Mouse (Mus musculus): ENCODE data around the gene Fads6. TPM values are rescaled to one million over a fixed set of nuclear protein-coding genes. Genes with fewer than 3 reads are reported as not detected.

Gene Fads6
- 1 to 10 TPM; 1.2 TPM for total RNA-seq (2021)

DNA sequence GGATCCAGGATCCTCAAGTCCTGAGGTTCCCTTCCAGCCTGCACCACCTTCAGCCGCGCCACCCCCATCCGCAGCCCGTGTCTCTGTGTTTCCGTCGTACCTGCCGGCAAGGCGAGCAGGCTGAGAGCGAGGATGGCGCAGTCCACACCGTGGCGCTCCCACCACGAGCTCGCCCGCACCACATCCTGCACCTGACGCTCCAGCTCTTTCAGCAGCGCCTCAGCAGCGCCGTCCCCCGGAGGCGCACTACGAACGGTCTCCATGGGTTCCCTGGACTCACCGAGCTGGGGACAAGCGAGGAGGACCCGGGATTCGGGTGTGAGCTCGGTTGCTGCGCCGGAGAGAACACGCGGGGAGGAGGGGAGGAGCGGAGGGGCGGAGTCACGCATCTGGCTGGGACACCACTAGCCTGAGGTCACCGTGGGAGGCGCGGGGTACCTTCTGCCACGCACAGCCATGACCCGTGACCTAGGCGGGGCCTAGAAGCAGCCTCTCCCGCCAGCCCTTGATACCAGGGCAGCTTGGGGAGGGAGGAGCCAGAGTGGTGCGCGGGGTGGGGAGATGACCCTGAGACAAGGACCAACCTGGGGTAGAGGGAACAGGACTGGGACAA, at the start of gene Fads6:
Gene Fads6 (minus strand): TSS at position 450 of the 613 bp plus-strand sequence.
- peak; percentile 41 to 52 for DNase-seq

DNA sequence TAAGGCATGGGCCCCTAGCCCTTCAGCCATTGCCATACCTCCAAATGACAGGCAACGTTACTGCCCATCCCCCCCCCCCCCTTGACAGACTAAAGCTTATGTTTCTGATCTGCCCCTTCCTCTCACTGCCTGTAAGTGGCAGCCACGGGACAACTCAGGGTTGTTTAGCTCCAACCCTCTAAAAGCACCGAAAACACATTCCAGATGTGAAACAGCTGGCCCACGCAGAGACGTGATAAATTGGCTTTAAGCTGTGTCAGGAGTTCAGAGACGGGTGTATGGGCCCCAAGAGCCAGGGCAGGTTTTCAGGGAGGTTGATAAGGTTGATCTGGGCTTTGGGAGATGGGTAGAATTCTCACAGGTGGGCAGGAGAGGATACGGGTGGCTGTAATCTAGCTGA, 48.1 kb upstream of the Fads6 start:
- no peak for DNase-seq
- intact Hi-C loops (cut with DNase I), result no loop called here

More for the DNA sequence above, at the start of gene Fads6:
- intact Hi-C loops (cut with DNase I), result no loop called here

DNA sequence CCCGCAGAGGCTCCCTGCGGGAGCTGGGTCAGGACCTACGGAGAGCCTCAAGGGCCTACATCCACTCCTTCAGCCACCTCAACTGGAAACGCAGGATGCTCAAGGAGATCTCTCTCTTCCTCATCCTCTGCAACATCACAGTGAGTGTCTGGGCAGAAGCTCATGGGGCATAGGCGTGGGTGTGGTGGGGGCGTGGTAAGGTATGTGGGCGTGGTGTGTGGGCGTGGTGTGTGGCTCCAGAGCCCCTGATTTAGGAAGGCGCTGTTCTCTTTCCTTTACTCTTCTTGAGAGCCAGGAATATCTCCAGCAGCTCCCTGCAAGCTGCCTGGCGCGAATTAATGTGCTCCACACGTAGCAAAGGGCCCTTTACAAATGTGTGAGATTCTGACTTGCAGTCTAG, 47.5 kb upstream of the Fads6 start:
- no peak for DNase-seq
- intact Hi-C loops (cut with DNase I), result no loop called here

DNA sequence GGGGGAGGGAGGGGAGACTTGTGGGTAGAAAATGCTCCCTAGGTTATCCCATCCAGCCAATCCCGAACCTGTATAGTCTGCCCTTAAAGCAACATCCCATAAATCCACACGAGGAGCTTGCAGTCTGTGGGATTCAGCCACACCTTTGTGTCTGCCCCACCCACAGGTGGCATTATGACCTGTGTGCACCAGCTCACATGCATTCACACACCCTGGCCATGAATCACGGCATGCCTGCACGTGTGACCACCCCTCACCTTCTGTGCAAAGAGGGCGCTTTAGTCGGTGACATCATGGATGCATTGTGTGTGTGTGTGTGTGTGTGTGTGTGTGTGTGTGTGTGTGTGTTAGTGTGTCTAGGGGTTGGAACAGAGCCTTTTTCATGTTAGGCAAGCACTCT, 44.4 kb upstream of the Fads6 start:
- intact Hi-C loops (cut with DNase I), result no loop called here
- no peak for DNase-seq

DNA sequence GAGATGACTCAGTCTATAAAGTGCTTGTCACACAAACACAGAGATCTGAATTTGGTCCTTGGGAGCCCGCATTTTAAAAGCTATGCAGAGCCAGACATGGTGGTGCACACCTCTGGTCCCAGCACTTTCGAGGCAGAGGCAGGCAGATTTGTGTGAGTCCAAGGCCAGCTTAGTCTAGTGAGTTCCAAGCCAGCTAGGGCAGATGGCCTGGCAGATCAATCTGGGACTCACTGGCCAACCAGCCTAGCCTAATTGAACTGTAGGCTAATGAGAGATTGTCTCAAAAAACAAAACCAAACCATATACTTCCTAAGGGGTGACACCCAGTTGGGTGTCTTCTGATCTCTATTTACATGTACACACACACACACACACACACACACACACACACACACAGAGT, 43.8 kb upstream of the Fads6 start:
- intact Hi-C loops (cut with DNase I), result no loop called here
- DNase-seq, result no peak

DNA sequence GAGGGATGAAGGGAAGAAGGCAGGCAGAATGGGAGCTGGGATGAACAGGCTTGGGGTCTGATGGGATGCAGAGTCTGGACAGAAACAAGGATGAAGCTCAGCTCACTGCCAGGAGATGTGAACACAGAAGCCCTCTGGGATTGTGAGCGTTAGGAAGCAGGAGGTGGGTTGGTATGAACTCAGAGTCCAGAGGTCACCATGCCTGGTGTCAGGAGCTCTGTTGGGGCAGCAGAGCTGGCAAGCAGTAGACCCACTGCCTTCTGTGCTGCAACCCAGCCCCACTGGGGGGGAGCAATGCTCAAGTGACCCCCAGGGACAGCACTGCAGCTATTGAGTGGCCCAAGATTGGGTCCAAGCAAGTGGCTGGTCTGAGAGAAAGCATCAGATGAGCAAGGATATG, 40.4 kb upstream of the Fads6 start:
- intact Hi-C loops (cut with DNase I), result no loop called here

DNA sequence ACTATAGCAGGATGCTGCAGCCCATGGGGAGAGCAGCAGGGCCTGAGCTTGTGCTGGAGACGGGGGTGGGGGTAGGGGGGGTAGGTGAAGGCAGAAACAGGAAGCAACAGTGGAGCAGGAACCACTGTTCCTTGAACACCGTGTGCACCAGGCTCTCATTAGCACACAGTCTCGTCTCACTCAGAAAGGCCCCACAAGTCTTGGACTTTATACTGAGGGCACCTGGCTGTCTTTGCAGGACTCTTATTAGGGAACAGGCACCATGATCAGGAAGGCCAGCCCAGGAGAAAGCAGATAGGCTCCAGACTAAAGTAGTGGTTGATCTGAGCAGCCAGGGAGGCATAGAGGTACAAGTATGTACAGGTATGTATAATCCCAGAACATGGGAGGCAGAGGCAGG, 39.9 kb upstream of the Fads6 start:
- intact Hi-C loops (cut with DNase I), result no loop called here
- no peak for DNase-seq

More for the DNA sequence above, 40.4 kb upstream of the Fads6 start:
- DNase-seq, result no peak

DNA sequence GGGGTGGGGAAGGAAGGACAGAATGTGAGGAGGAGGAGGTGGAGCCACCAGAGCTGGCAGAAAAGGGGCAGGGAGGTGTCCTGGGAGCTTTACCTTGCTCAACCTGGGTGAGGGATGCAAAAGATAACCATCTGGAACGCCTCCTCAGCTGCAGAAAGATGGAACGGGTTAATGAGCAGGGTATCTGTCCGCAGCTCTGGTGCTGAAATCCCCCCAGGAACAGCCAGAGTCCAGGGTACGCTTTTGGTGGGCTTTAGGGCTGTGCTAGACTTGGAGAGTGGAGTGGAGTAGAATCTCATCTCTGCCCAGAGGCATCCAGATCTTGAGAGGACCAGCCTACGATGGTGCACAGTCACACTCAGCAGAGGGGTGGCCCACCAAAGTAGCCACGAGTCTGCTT, 38.7 kb upstream of the Fads6 start:
- intact Hi-C loops (cut with DNase I), result no loop called here

DNA sequence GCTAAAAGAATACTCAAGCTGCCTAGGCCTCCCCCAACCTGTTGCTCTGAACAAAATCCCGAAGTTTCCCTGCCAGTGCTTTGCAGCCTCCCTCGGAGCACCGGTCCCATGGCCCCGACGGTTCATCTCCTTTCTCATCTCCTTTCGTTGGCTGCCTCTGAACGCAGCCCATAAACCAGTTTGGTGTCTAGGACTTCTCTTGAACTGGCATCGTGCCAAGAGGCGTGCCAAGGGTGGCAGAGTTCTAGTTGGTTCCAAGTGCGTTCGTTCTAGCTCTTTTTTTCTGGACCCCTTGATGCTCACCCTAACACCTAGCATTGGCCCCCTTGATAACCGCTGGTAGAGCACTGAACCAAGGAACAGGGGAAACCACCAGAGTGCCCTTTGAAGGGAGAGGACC, 37.8 kb upstream of the Fads6 start:
- DNase-seq, result no peak
- intact Hi-C loops (cut with DNase I), result no loop called here

More for the DNA sequence above, 38.7 kb upstream of the Fads6 start:
- DNase-seq, result no peak

DNA sequence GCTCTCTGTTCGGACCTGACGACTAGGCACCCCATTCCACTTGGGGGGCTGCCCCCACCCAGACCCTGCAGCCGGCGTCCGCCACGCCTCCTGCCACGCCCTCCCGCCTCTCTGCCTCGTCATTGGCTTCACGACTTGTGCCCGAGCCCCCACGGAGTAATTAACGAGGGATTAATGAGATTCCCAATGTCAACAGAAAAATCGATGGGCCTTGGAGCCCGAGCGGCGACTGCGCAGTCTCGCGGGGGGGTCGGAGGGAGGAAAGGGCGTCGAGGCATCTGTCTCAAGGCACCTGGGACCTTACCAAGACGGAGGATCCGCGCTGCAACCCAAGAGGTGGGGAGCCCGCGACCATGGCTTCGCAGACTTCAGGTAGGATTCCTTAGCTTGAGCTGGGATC, 37.1 kb upstream of the Fads6 start, which contains the start of gene Otop3:
Gene Otop3 (plus strand): TSS at position 201 of the 400 bp plus-strand sequence.
- no peak for DNase-seq
- intact Hi-C loops (cut with DNase I), result no loop called here

DNA sequence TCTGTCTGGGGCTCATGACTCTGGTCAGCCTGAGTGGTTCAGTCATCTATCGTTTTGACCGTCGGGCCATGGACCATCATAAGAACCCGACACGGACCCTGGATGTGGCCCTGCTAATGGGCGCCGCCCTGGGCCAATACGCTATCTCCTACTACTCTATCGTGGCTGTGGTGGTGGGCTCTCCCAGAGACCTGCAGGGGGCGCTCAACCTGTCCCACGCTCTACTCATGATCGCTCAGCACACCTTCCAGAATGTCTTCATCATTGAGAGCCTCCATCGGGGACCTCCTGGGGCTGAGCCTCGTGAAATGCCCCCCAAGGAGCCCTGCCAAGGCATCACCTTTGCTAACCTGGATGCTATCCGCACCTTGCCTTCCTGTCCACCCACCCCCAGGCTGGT, 31.9 kb upstream of the Fads6 start:
- DNase-seq, result no peak
- intact Hi-C loops (cut with DNase I), result no loop called here

DNA sequence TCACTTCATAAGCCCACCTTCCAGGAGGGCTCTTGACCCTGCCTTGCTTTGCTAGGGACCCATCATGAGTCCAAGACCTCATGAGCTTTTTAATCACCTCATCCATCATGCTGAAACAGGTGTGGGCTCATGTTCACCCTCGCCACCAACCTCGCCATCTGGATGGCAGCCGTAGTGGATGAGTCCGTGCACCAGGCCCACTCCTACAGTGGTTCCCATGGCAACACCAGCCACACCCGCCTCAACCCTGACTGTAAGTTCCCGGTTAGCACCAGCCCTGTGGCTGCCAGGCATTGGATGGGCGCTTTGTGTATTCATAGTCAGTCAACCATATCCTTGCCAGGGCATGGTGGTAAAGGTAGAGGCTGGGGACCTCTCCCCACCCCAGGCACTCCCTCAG, 29.3 kb upstream of the Fads6 start:
- intact Hi-C loops (cut with DNase I), result no loop called here
- no peak for DNase-seq

DNA sequence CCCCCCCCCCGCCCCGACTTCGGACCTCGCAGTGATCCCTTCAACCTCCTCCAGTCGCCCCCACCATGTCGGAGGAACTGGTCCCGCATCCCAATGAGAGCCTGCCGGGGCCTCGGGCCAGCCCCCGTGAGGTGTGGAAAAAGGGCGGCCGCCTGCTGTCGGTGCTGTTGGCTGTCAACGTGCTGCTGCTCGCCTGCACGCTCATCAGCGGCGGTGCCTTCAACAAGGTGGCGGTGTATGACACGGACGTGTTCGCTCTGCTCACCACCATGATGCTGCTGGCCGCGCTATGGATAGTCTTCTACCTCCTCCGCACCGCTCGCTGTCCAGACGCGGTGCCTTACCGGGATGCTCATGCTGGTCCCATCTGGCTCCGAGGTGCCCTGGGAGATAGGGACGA, 25.9 kb upstream of the Fads6 start:
- intact Hi-C loops (cut with DNase I), result no loop called here
- DNase-seq, result no peak

DNA sequence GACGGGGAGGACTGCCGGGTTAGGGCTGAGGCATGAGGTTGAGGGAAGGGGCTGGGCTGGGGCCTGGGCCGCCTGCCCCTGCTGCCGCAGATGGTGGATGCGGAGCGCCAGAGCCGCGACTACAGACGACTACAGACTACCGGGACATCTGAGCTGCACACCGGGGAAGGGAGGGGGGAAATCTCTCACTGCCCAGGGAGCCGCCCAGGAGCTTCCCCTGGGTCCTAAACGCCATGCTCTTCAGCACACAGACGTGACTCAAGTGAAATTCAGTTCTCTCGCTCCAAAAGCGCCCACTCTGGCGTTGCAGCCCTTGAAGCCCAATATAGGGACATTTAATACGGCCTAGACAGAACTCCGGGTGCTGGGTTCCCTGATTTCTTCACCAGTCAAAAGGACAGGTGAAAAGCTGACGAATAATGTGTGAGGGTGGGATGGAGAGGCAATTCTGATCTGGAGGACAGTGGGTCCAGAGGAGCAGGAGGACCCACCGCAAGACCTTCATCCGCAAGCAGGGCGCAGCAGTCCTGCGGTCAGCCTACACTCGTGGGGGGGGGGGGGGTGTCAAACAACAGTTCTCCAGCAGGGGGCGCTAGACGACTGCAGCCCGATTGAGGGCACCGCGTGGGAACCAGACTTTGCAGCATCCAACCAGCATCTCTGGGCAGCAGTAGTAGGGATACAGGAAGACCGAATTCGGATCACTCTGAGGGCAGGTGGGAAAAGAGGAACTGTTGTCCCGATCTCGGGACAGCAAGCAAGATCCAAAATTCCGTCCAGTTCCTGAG, 24.6 kb upstream of the Fads6 start, which contains the start of gene Ush1g:
Gene Ush1g (minus strand): TSS at position 136 of the 788 bp plus-strand sequence.
- DNase-seq, result peak; percentile 57 to 63
- intact Hi-C loops (cut with DNase I), result loop anchor here (1.0 kb wide), 1 partner anchor 32 kb away; no protein-coding TSS in a partner anchor

DNA sequence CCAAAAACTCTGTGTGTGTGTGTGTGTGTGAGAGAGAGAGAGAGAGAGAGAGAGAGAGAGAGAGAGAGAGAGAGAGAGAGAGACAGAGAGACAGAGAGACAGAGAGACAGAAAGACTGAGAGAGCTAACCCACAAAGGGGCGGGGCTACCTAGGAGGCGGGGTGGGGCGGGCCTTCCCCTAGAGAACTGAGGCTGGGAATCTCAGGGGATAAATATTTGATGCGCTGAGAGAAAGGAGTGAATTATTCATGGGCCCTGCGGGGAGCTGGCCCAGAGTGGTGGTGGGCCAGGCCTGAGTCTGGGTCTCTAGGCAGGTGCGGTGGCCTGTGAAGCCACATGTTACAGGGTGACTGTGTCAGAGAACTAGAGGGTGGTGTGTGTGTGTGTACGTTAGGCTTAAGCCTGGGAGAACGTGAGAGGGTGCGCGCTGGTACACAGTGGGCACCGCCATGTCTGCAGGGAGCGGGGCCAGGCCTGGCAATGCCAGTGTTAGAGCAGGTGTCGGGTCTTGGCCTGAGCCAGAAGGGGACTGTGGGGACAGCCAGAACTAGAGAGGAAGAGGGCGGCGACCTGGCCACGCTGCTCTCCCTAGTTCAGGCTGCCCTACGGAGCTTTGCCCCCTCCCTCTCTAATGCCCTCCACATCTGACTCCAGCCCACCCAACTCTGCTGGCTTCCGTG, 22.4 kb upstream of the Fads6 start:
- intact Hi-C loops (cut with DNase I), result no loop called here
- DNase-seq, result no peak

DNA sequence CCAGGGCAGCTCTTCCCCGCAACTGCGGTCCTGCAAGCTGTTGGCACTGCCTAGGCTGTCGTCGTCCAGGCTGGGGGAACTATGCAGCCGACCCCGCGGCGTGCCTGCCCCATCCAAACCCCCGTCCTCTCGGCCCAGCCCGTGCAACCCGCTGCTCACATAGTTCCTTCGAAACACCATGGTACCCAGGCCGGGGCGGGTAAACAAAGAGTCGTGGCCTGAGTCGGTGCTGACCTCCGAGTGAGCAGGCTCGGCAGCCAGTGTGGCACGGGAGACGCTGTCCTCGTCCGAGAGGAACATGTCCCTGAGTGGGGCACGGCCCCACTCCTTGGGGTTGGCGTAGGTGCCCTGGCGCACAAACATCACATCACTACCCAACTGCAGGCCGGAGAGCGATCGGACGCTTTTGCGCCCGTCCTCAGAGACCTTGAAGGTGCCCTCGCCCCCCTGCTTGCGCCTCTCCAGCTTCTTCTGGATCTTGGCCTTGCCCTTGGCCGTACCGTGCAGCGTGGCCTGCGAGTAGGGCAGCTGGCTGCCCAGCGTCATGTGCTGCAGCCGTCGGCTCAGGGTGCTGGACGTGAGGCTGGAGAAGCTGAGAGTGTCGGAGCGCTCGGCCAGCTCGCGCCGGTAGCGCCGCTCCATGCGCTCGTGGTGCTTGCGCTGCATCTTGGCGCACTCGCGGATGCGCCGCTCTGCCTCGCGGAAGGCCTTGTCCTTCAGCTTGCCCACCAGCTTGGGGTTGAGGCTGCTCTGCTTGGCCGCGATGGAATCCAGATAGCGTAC, 21.0 kb upstream of the Fads6 start:
- intact Hi-C loops (cut with DNase I), result no loop called here
- DNase-seq, result no peak

DNA sequence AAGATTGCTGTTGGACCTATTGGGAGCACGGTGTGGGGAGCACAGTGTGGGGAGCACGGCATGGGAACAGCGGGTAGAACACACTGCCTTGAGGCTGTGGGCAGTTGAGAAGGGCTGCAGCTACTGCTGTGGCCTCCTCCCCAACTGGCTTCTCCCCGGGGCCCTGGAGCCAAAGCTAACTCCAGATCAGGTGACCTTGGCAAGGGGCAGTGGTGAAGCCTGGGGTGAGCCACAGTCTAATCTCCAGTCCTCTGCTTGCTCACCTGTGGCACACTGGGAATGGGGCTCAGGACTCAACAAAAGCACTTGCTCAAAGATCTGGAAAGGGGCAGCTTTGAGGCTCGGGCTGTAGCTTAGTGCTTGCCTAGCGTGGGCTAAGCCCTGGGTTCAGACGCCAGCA, 19.7 kb upstream of the Fads6 start:
- intact Hi-C loops (cut with DNase I), result no loop called here
- DNase-seq, result no peak

DNA sequence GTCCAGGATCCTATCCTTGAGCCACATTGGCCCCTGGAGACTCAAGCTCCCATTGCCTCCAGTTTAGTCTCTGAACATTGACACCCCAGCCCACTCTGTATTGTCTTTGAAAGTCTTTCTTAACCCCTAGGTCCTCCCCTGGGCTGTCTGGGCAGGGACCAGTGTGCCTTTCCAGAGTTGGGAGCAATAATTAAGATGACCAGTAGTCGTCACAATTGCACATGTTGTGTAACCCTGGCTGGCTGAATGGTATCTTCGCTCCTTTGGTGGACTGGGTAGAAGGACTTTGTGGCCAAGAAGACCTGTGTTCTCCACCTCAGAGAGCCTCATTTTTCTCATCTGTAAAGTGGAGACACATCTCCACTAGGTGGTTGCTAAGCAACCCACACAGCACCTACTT, 16.8 kb upstream of the Fads6 start:
- intact Hi-C loops (cut with DNase I), result no loop called here

DNA sequence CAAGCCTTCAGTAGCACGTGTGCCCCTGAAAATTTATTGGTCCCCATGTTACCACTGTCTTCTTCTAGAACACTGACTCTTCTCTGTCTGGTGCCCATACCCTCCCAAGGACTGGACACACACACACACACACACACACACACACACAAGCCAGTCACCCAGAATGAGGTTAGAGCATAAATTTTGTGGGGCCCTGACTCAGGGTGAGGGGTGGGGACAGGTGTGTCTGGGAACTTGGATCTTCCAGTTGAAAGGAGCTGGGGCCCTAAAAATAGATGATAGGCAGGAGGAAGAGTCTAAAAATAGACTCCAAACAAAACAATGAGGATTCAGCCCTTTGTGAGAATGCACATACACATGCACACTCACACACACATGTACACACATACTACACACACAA, 11.3 kb upstream of the Fads6 start:
- no peak for DNase-seq
- intact Hi-C loops (cut with DNase I), result no loop called here

More for the DNA sequence above, 16.8 kb upstream of the Fads6 start:
- DNase-seq, result no peak

DNA sequence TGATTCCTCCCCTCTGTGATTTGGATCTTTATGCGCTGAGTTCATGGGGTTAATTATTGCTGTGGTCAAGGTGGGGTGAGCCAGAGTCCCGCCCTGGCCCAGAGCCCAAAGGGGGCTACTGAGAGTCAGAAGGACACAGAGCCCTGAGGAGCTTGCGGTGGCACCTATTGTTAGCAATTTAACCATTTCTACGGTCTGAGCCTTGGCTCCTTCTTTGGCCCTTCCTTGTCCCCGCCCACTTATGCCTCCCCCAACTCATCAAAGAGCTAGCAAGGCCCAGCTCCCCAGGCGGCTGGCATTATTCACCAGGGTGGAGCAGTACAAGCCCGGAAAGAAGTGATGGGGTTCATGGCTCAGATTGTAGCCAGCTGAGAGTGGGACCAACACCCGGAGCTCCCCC, 9.4 kb upstream of the Fads6 start, which contains the start of gene Otop2:
Gene Otop2 (plus strand): TSS at position 301 of the 400 bp plus-strand sequence.
- no peak for DNase-seq
- intact Hi-C loops (cut with DNase I), result no loop called here

DNA sequence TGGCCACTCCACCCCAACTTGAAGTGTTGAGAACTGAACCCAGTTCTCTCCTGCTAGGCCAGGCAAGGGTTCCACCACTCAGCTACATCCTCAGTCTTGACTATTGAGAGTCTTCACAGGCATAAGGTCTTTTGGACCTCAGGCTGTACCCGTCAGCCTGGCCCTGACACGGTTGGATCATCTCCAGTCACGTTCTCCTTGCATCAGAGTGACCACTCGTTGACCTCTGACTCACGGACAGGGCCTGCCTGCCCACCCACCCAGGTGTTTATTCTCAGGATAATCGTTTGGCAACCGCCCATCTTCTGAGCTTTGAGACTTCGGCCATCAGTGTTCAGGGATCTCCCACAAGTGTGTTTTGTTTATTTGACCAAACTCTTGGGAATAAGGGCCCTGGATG, 5.7 kb upstream of the Fads6 start:
- no peak for DNase-seq
- intact Hi-C loops (cut with DNase I), result no loop called here

Measured in heart, postnatal 36 days (tissue).